Mouse (Mus musculus) intestine, postnatal 0 days (tissue): ENCODE data around the gene Ostm1. TPM values are rescaled to one million over a fixed set of nuclear protein-coding genes. Genes with fewer than 3 reads are reported as not detected.

Source experiments
- ATAC-seq: fragments of 200-750 bp; cut with Nextera tagmentation; 2 replicates; pipeline ENCODE4 v1.8.0; 2017; ENCODE audit warnings: mild to moderate bottlenecking, moderate TSS enrichment, moderate library complexity
- H3K27ac ChIP-seq: fragments of 300-500 bp; sonication (generic); 2 replicates; pipeline ENCODE4 v1.5.1; 2014; ENCODE audit warnings: mild to moderate bottlenecking, low read depth, low read length, moderate library complexity
- H3K27me3 ChIP-seq: fragments of 300-500 bp; sonication (generic); replicated peaks from 2 replicates; pipeline ENCODE4 v1.6.1; 2014; ENCODE audit warnings: low read length, mixed read lengths; ENCODE audit not compliant: control insufficient read depth, insufficient read depth
- H3K36me3 ChIP-seq: fragments of 300-500 bp; sonication (generic); 2 replicates; pipeline ENCODE4 v1.6.1; 2014; ENCODE audit warnings: mild to moderate bottlenecking, moderate library complexity; ENCODE audit not compliant: control insufficient read depth, insufficient read depth
- H3K4me1 ChIP-seq: fragments of 300-500 bp; sonication (generic); replicated peaks from 2 replicates; pipeline ENCODE4 v1.6.1; 2014; ENCODE audit warnings: antibody characterized with exemption, low read length, mixed read lengths; ENCODE audit not compliant: control insufficient read depth, insufficient read depth
- H3K4me2 ChIP-seq: fragments of 300-500 bp; sonication (generic); replicated peaks from 2 replicates; pipeline ENCODE4 v1.6.1; 2014; ENCODE audit warnings: low read depth, mild to moderate bottlenecking, moderate library complexity
- H3K4me3 ChIP-seq: fragments of 300-500 bp; sonication (generic); 2 replicates; pipeline ENCODE4 v1.5.1; 2014; ENCODE audit warnings: low read depth, low read length
- H3K9ac ChIP-seq: fragments of 300-500 bp; sonication (generic); 2 replicates; pipeline ENCODE4 v1.6.1; 2014; ENCODE audit warnings: mild to moderate bottlenecking, low read depth, low read length
- H3K9me3 ChIP-seq: fragments of 300-500 bp; sonication (generic); 2 replicates; pipeline ENCODE4 v1.6.1; 2016; ENCODE audit warnings: mixed run types; ENCODE audit not compliant: control insufficient read depth
- CTCF ChIP-seq: sonication (generic); IDR thresholded peaks from 2 replicates; pipeline ENCODE4 v1.5.1; 2016; ENCODE audit warnings: low read depth, mild to moderate bottlenecking, control low read depth, antibody characterized with exemption, moderate library complexity
- WGBS: fragments of 180-500 bp; shearing (Covaris S2); extraction: QIAGEN DNeasy Blood & Tissue Kit; methylation state at CpG from one replicate; pipeline ENCODE4 v1.1.7; 2014; 5-methylcytosine and 5-hydroxymethylcytosine counted together
- polyA plus RNA-seq: library from polyadenylated mRNA; unstranded; fragments of >200 nt; fragmentation: Nextera tagmentation; extraction: Ambion mirVana; gene quantifications from 2 replicates; pipeline ENCODE4 v1.2.1, GENCODE M21; 2015

The Ostm1 gene
- polyA plus RNA-seq, 1 experiment from 2014 or later = 25.4 TPM

- H3K4me3 ChIP-seq = no peak overlapping the region
- ATAC-seq = no peak
- no peak overlapping the region for H3K4me2 ChIP-seq
- H3K9me3 ChIP-seq = no peaks in the 10 kb centered on the region
- no peak for TF ChIP-seq CTCF
- H3K9ac ChIP-seq = no peak overlapping the region
- H3K27ac ChIP-seq = no peak overlapping the region
- no peaks in the 10 kb centered on the region for H3K4me1 ChIP-seq
- peaks cover 96% of the 10 kb centered on the region for H3K27me3 ChIP-seq
- no peaks in the 10 kb centered on the region for H3K36me3 ChIP-seq
- WGBS = 3% methylated on average over 15 of the region's 15 CpGs
These were observed 5.3 kb upstream of the Ostm1 start for GRCm38 (mm10) chr10:42578281-42578675.

GRCm38 (mm10) chr10:42578698-42579474, 4.7 kb upstream of the Ostm1 start:
- H3K27ac ChIP-seq = no peak overlapping the region
- TF ChIP-seq CTCF = no peak
- H3K27me3 ChIP-seq = peaks cover 96% of the 10 kb centered on the region
- H3K4me1 ChIP-seq = no peaks in the 10 kb centered on the region
- no peaks in the 10 kb centered on the region for H3K36me3 ChIP-seq
- no peak overlapping the region for H3K9ac ChIP-seq
- ATAC-seq = no peak
- H3K4me2 ChIP-seq = no peak overlapping the region
- peak overlapping the region; percentile 1; the same call in 1 of the 2 replicates for H3K4me3 ChIP-seq
- 3% methylated on average over 22 of the region's 22 CpGs for WGBS
- H3K9me3 ChIP-seq = no peaks in the 10 kb centered on the region

GRCm38 (mm10) chr10:42579475-42580130, 4.0 kb upstream of the Ostm1 start:
- H3K4me3 ChIP-seq = peak overlapping the region; percentile 1
- no peak overlapping the region for H3K27ac ChIP-seq
- H3K36me3 ChIP-seq = no peaks in the 10 kb centered on the region
- H3K4me1 ChIP-seq = no peaks in the 10 kb centered on the region
- H3K27me3 ChIP-seq = peaks cover 96% of the 10 kb centered on the region
- no peak for ATAC-seq
- no peaks in the 10 kb centered on the region for H3K9me3 ChIP-seq
- under 1% methylated on average over 41 of the region's 41 CpGs for WGBS
- no peak for TF ChIP-seq CTCF
- H3K4me2 ChIP-seq = peak overlapping the region; percentile 24; the same call in 1 of the 2 replicates
- no peak overlapping the region for H3K9ac ChIP-seq

- no peaks in the 10 kb centered on the region for H3K36me3 ChIP-seq
- no peaks in the 10 kb centered on the region for H3K4me1 ChIP-seq
- H3K9me3 ChIP-seq = no peaks in the 10 kb centered on the region
- H3K27me3 ChIP-seq = peaks cover 96% of the 10 kb centered on the region
- 3% methylated on average over 29 of the region's 29 CpGs for WGBS
- no peak overlapping the region for H3K27ac ChIP-seq
- no peak for TF ChIP-seq CTCF
- H3K4me3 ChIP-seq = peak overlapping the region; percentile 1
- peak overlapping the region; percentile 24; the same call in 1 of the 2 replicates for H3K4me2 ChIP-seq
- no peak for ATAC-seq
- H3K9ac ChIP-seq = no peak overlapping the region
These were observed 3.3 kb upstream of the Ostm1 start for GRCm38 (mm10) chr10:42580131-42580950.

GRCm38 (mm10) chr10:42580951-42581277, 2.7 kb upstream of the Ostm1 start:
- no peak overlapping the region for H3K4me2 ChIP-seq
- H3K4me1 ChIP-seq = no peaks in the 10 kb centered on the region
- H3K27ac ChIP-seq = no peak overlapping the region
- ATAC-seq = no peak
- WGBS = 10% methylated on average over 7 of the region's 7 CpGs
- H3K9me3 ChIP-seq = no peaks in the 10 kb centered on the region
- H3K27me3 ChIP-seq = peaks cover 96% of the 10 kb centered on the region
- no peaks in the 10 kb centered on the region for H3K36me3 ChIP-seq
- TF ChIP-seq CTCF = no peak
- no peak overlapping the region for H3K4me3 ChIP-seq
- no peak overlapping the region for H3K9ac ChIP-seq
